Mouse (Mus musculus) liver, embryonic 12.5 days (tissue): Measurements from ENCODE around the gene Polr3h. TPM values are rescaled to one million over a fixed set of nuclear protein-coding genes. Genes with fewer than 3 reads are reported as not detected.
"Not testable (repeated sequence)": the region's sequence is repeated elsewhere in the genome, so short reads cannot be mapped to it uniquely, and the experiment has no call there.

ENCODE experiments used
- ATAC-seq: fragments of 200-750 bp; cut with Nextera tagmentation; 2 replicates; pipeline ENCODE4 v1.8.0; 2017; ENCODE audit warnings: moderate number of reproducible peaks, mild to moderate bottlenecking, moderate library complexity
- H3K27ac ChIP-seq: fragments of 300-500 bp; sonication (generic); 2 replicates; pipeline ENCODE4 v1.5.1; 2016; ENCODE audit warnings: mild to moderate bottlenecking
- H3K27me3 ChIP-seq: fragments of 300-500 bp; sonication (generic); replicated peaks from 2 replicates; pipeline ENCODE4 v1.6.1; 2016; ENCODE audit warnings: mild to moderate bottlenecking, moderate library complexity
- H3K36me3 ChIP-seq: fragments of 300-500 bp; sonication (generic); 2 replicates; pipeline ENCODE4 v1.6.1; 2016; ENCODE audit warnings: mild to moderate bottlenecking, moderate library complexity
- H3K4me1 ChIP-seq: fragments of 300-500 bp; sonication (generic); 2 replicates; pipeline ENCODE4 v1.6.1; 2016
- H3K4me2 ChIP-seq: fragments of 300-500 bp; sonication (generic); 2 replicates; pipeline ENCODE4 v1.6.1; 2016; ENCODE audit warnings: mild to moderate bottlenecking, moderate library complexity
- H3K4me3 ChIP-seq: fragments of 300-500 bp; sonication (generic); 2 replicates; pipeline ENCODE4 v1.5.1; 2016; ENCODE audit warnings: mild to moderate bottlenecking, moderate library complexity
- H3K9ac ChIP-seq: fragments of 300-500 bp; sonication (generic); 2 replicates; pipeline ENCODE4 v1.6.1; 2016; ENCODE audit warnings: mild to moderate bottlenecking, moderate library complexity
- H3K9me3 ChIP-seq: fragments of 300-500 bp; sonication (generic); replicated peaks from 2 replicates; pipeline ENCODE4 v1.6.1; 2016; ENCODE audit warnings: mild to moderate bottlenecking, moderate library complexity
- WGBS: fragments of 180-500 bp; shearing (Covaris S2); methylation state at CpG from one replicate; pipeline ENCODE4 v1.1.7; 2016; ENCODE audit not compliant: insufficient replicate concordance; 5-methylcytosine and 5-hydroxymethylcytosine counted together
- polyA plus RNA-seq: library from polyadenylated mRNA; unstranded; fragments of >200 nt; fragmentation: Nextera tagmentation; extraction: Ambion mirVana; gene quantifications from 2 replicates; pipeline ENCODE4 v1.2.1, GENCODE M21; 2016

The Polr3h gene
- polyA plus RNA-seq: 87.2 and 96.3 TPM in 2 replicates

GRCm38 (mm10) chr15:81925760-81926445, at the start of gene Polr3h:
Polr3h (minus strand) TSS chr15:81926240.
- peaks cover 46% of the 10 kb centered on the region for H3K4me1 ChIP-seq
- peak within 1 kb of the TSS; percentile 99 for H3K4me2 ChIP-seq
- H3K36me3 ChIP-seq: peaks cover 31% of the 10 kb centered on the region
- H3K27me3 ChIP-seq: no peaks in the 10 kb centered on the region
- H3K4me3 ChIP-seq: peak within 1 kb of the TSS; percentile 72
- no peaks in the 10 kb centered on the region for H3K9me3 ChIP-seq
- under 1% methylated on average over 54 of the region's 54 CpGs for WGBS
- peak within 1 kb of the TSS; percentile 73 for H3K27ac ChIP-seq
- peak within 1 kb of the TSS; percentile 83 for H3K9ac ChIP-seq
- peak; percentile 91 for ATAC-seq

DNA sequence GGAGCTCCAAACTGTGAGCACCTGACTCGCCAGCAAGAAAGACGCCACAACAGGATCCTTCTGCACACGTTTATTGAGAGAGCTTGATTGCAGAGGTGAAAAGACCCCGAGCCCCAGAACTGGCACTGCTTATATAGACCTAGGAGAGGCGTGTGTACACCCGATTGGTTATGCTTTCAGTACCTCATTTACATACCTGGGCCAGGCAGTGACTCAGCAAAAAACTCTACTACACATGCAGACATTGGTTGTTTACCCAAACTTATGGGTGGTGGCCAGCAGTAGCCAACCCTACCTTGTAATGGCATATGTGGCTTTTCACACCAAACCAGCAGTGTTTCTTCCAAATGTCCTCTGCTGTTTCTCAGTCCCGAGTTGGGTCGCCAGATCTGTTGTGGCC, 49.1 kb upstream of the Polr3h start:
- H3K4me1 ChIP-seq, H3K27me3 ChIP-seq, H3K4me2 ChIP-seq, H3K36me3 ChIP-seq, ATAC-seq, H3K27ac ChIP-seq, H3K4me3 ChIP-seq, H3K9ac ChIP-seq, H3K9me3 ChIP-seq: not testable (repeated sequence)
- WGBS: 81% methylated on average over 8 of the region's 8 CpGs

GRCm38 (mm10) chr15:81970498-81970897, 44.5 kb upstream of the Polr3h start:
- ATAC-seq, H3K4me2 ChIP-seq, H3K9me3 ChIP-seq, H3K36me3 ChIP-seq, H3K9ac ChIP-seq, H3K4me3 ChIP-seq, H3K27ac ChIP-seq: not testable (repeated sequence)
- 82% methylated on average over 4 of the region's 4 CpGs for WGBS
- peaks cover 21% of the 10 kb centered on the region for H3K4me1 ChIP-seq
- peaks cover 15% of the 10 kb centered on the region for H3K27me3 ChIP-seq

DNA sequence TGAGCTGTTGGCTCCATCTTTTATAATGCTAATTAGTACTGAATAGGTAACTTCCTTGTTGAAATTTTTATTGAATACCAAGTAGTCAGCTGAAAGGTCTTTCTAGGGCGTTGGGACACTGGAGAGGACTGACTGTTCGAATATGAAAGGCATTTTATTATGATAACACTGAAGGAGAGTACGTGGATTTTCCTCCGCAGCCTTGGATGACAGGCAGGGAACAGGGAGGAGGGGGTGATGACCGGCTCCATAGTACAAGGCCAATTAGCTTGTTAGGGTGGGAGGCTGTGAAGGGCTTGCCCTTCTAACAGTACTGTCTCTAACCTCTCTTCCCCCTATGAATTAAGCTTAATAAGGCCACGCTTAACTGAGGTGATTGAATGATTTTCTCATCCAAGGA, 43.6 kb upstream of the Polr3h start:
- not testable (repeated sequence) for H3K36me3 ChIP-seq, ATAC-seq, H3K9ac ChIP-seq, H3K9me3 ChIP-seq, H3K4me3 ChIP-seq
- 77% methylated on average over 6 of the region's 6 CpGs for WGBS
- Histone ChIP-seq H3K4me1 (peaks cover 29% of the 10 kb centered on the region), H3K27ac (0 out of 2 replicates have a peak overlapping the region, but pooled peaks have one; percentile 17), H3K4me2 (peak overlapping the region; percentile 31; the same call in 1 of the 2 replicates), H3K27me3 (peaks cover 15% of the 10 kb centered on the region)

DNA sequence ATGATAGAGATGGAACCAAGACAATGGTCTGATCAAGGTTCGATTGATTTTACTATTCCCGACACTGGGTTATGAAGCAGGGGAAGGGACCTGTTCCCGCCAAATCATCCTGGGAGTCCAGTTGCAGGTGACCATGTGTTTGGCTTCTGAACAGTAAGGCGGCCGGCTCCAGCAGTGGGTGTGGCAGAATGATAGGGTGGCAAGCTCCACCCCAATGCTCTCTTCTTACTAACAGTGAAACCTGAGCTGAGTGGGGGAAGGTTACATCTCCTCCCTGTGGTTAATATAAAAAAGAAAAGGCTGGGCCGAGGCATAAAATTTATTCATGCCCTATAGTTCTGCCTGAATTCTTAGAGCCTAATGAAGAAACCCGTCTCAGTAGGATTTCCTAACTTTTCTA, 43.1 kb upstream of the Polr3h start:
- 37% methylated on average over 7 of the region's 7 CpGs for WGBS
- no peaks in the 10 kb centered on the region for H3K36me3 ChIP-seq
- no peak overlapping the region for H3K4me3 ChIP-seq
- H3K4me1 ChIP-seq: peaks cover 29% of the 10 kb centered on the region
- H3K27ac ChIP-seq: 0 out of 2 replicates have a peak overlapping the region, but pooled peaks have one; percentile 32
- H3K4me2 ChIP-seq: peak overlapping the region; percentile 31; the same call in 1 of the 2 replicates
- peaks cover 15% of the 10 kb centered on the region for H3K27me3 ChIP-seq
- ATAC-seq: peak; percentile 81; the same call in 1 of the 2 replicates
- H3K9me3 ChIP-seq: 0 out of 2 replicates have a peak, but pooled peaks cover 3% of the 10 kb centered on the region
- no peak overlapping the region for H3K9ac ChIP-seq

DNA sequence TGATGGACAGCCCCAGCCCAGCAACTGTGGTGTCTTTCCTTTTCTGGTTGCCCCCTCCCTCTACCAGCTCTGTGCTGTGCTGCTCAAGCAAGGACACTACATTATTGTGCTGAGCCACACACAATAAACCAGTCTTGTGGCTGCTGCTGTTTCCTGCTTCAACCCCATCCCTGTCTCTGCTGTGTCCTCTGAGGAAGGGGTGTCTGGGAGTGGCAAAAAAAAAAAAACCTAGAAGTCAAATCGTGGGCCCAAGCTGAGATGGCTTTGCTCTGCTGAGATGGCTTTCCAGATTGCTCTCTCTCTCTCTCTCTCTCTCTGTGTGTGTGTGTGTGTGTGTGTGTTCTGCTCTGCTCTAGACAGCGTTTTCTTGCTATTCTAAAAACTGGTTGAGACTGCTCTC, 42.4 kb upstream of the Polr3h start:
- WGBS: 40% methylated on average over 2 of the region's 2 CpGs
- H3K4me1 ChIP-seq: peaks cover 29% of the 10 kb centered on the region
- H3K27ac ChIP-seq: no peak overlapping the region
- no peaks in the 10 kb centered on the region for H3K36me3 ChIP-seq
- H3K4me2 ChIP-seq: no peak overlapping the region
- no peak for ATAC-seq
- H3K27me3 ChIP-seq: peaks cover 15% of the 10 kb centered on the region
- H3K9me3 ChIP-seq: 0 out of 2 replicates have a peak, but pooled peaks cover 3% of the 10 kb centered on the region
- H3K4me3 ChIP-seq: no peak overlapping the region
- H3K9ac ChIP-seq: no peak overlapping the region

DNA sequence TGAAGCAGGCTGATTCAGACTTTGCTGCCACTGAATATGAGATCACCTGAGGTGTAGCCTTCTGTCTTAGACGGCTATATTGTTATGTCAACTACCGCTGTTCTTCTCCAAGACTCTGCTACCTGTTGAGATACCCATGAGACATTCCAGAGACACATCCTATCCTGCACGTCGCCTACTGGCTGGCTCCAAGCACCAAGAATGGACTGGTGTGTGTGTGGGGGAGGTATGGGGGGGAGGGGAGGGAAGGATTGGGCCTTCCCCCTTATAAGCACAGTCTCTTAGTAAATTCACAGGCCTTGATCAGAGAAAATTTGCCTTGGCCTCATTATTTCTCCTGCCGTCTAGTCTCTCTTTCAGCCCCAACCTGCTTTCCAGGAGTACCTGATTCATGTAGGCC, 41.8 kb upstream of the Polr3h start:
- no peak for ATAC-seq
- Histone ChIP-seq H3K27ac (no peak overlapping the region), H3K4me2 (no peak overlapping the region), H3K4me1 (peaks cover 29% of the 10 kb centered on the region), H3K9ac (no peak overlapping the region), H3K4me3 (no peak overlapping the region), H3K27me3 (peaks cover 15% of the 10 kb centered on the region), H3K36me3 (no peaks in the 10 kb centered on the region), H3K9me3 (no peaks in the 10 kb centered on the region)
- WGBS: 84% methylated on average over 5 of the region's 5 CpGs

DNA sequence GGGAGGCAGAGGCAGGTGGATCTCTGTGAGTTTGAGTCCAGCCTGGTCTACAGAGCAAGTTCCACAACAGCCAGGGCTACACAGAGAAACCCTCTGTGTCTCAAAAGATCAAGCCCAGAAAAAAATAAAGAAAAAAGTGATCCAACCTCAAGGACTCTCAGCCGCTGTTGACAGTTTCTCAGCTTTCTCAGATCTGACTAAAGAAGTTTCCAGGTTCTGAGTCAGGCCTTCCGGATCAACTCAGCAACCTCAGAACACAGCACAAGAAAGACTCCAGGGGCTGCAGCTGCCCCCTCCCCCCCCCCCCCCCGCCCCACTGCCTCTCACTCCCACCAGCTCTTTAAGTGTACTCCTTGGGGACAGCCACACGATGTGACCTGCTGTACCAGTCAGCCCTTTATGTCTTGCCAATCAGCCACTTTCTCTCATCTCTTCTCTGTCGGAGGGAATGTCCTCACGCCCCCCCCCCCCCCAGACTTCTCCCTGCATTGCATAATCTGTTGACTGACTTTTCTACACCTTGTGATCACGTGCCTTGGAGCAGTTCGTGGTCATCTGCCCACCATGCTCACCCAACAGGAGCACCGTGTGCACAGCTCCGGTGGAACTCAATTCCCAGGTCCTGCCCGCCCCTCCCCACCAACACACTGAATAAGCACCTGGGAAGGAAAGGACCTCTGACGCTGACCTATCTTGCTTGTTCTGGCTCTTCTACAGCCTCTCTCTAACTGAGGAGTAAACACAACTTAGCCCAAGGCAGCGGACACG, 40.2 kb upstream of the Polr3h start:
- peaks cover 15% of the 10 kb centered on the region for H3K27me3 ChIP-seq
- 68% methylated on average over 13 of the region's 14 CpGs for WGBS
- H3K4me1 ChIP-seq: peaks cover 34% of the 10 kb centered on the region
- no peak overlapping the region for H3K4me3 ChIP-seq
- ATAC-seq: no peak
- no peaks in the 10 kb centered on the region for H3K9me3 ChIP-seq
- H3K4me2 ChIP-seq: no peak overlapping the region
- H3K9ac ChIP-seq: no peak overlapping the region
- no peaks in the 10 kb centered on the region for H3K36me3 ChIP-seq
- no peak overlapping the region for H3K27ac ChIP-seq

DNA sequence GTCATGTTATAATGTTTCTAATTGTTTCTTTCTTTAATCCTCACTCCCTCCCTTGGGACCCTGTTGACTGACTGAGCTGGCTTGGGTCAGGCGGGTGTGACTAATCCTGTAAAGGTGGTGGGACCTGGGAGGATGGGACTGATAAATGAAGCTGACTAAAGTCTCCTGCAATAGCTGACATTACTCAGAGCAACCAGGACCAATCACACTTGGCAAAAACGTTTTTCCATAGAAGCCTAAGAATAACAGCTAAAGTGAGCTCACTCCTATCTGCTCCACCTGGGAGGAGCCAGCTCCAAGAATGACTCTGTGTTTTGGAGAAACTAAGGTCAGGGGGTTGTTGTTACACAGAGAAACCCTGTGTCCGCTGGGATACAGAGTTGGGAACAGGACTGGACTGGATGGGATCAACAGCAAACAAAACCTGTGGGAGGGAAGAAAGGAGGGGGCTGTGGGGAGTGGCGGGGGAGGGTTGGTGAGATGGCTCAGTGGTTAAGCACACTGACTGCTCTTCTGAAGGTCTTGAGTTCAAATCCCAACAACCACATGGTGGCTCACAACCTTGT, 39.0 kb upstream of the Polr3h start:
- Histone ChIP-seq H3K4me3 (no peak overlapping the region), H3K9ac (no peak overlapping the region), H3K4me2 (no peak overlapping the region), H3K4me1 (peaks cover 38% of the 10 kb centered on the region), H3K27ac (no peak overlapping the region), H3K9me3 (no peaks in the 10 kb centered on the region), H3K36me3 (no peaks in the 10 kb centered on the region), H3K27me3 (peaks cover 15% of the 10 kb centered on the region)
- ATAC-seq: no peak
- 42% methylated on average over 4 of the region's 4 CpGs for WGBS

- Histone ChIP-seq H3K27me3 (peaks cover 15% of the 10 kb centered on the region), H3K27ac (no peak overlapping the region), H3K4me2 (no peak overlapping the region), H3K9ac (no peak overlapping the region), H3K4me3 (no peak overlapping the region), H3K36me3 (no peaks in the 10 kb centered on the region), H3K9me3 (no peaks in the 10 kb centered on the region), H3K4me1 (peaks cover 39% of the 10 kb centered on the region)
- 18% methylated on average over 1 of the region's 1 CpGs for WGBS
- no peak for ATAC-seq
Measured at GRCm38 (mm10) chr15:81964262-81964661, 38.2 kb upstream of the Polr3h start.

DNA sequence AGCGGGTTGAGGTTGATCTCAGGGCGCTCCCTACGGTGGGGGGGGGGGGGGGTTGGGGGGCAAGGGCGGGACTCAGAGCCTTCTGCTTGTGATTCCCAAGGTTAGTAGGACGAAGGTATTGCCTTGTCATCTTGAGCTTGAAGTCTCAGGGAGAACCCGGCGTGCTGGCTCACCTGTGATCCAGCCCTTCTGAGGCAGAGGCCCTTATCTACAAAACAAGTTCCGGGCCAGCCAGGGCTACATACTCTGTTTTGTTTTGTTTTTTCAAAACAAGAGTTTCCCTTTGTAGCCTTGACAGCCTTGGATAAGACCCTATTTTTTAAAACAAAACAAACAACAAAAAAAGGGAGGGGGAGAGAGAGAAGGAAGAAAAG, 35.0 kb upstream of the Polr3h start:
- Histone ChIP-seq H3K4me2 (peak overlapping the region; percentile 100), H3K4me3 (peak overlapping the region; percentile 82), H3K9me3 (no peaks in the 10 kb centered on the region), H3K9ac (peak overlapping the region; percentile 63), H3K4me1 (peaks cover 34% of the 10 kb centered on the region), H3K27ac (peak overlapping the region; percentile 91), H3K27me3 (0 out of 2 replicates have a peak, but pooled peaks cover 3% of the 10 kb centered on the region), H3K36me3 (peaks cover 11% of the 10 kb centered on the region; the same call in 1 of the 2 replicates)
- WGBS: 0% methylated on average over 5 of the region's 8 CpGs
- ATAC-seq: peak; percentile 73
